Mouse (Mus musculus) right cerebral cortex, postnatal 25 days (tissue): ENCODE measurements around the gene Plekha7.
A peak's percentile ranks its signal among the peaks of the same experiment; 100 is the strongest.

Source experiments
- DNase-seq: peaks from one replicate; pipeline ENCODE4 v3.0.0; 2022

The Plekha7 gene

DNA sequence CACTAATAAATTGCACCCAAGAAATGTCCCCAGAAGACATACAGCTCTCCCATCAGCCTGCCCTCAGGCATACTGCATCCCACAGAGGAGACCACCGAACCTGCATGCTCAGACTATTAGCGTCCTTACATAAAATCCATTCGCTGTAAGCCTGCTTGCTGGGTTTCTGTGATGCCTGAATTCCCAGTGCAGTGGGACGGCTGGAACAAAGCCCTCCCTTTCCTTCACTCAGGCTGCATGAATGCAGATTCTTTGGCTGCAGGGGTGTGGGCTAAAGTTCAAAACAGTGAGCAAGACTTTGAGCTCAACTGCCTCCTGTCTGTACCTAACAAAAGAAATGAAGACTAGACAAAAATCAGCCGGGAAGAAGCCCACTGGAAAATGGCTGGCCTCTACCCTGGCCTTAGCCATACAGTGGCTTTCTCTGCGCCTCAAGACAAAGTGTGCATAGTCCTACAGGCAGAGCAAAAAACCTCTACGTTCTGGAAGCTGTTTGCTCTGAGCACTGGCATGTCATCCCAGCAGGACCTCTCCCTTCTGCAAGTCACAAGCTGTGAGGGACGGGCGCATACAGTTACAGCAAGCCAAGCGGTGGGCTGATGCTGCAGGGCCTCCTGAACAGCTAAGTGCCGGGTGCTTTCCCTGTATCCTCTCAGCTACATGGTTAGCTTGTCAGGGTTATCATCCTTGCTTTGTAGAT, 123.7 kb downstream of the Plekha7 start:
- DNase-seq, result no peak

DNA sequence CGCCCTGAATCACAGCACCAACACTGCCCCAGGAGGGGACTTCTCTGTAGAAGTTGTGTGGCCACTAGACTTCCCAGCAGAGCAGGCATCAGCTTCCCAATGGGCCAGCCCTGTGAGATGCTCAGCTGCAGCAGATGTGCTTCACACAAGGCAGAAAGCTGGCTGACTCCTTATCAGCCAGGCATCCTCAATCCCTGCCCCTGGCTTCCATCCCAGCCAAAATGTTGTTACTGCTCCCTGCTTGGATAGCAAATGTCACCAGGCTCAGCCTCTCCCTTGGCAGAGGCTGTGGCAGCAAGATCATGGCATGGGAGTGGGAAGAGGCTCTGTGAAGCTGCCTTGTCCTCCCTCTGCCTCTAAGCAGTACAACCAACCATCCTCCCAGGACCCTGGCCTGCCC, 125.7 kb downstream of the Plekha7 start:
- DNase-seq, result no peak

GRCm38 (mm10) chr7:116181444-116181946, 126.7 kb downstream of the Plekha7 start:
- no peak for DNase-seq

DNA sequence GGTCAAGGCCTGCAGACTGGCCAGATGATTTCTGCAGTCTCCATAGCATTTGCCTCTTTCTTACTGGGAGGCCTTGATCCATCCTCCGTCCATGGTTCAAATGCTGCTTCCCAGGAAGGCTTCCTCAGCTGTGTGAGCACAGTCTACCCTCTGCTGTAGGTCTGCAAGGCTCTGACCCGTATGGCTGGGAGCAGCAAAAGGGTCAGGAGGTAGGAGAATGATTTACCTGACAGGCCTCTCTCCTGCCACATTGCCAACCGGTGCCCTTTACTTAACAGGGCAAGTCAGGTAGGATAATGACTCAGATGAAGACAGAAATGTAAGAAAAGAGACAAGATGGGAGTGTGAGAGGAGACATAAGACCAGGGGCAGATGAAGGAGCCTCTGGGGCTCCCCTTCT, 129.3 kb downstream of the Plekha7 start:
- DNase-seq, result no peak

- no peak for DNase-seq
These were observed 135.4 kb downstream of the Plekha7 start for GRCm38 (mm10) chr7:116172774-116173173.

DNA sequence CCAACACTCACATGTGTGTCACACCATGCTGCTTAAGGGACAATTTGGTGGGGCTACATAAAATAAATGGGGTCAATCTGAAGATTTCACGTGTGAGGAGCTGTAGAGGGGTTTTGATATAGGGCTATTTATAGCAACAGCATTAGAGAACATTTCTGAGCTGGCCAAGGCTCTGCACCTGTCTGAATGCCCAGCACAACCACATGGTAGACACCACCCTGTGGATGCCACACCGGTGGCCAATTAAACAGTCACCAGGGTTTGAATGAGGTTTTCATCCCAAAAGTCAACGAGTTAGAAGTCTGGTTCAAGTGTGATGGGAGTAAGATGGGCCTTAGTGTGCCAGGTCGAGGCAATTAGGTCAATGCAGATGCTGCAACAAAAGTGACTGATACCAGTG, 138.8 kb downstream of the Plekha7 start:
- no peak for DNase-seq

- DNase-seq, result no peak
These were observed 140.0 kb downstream of the Plekha7 start for GRCm38 (mm10) chr7:116168224-116168623.

DNA sequence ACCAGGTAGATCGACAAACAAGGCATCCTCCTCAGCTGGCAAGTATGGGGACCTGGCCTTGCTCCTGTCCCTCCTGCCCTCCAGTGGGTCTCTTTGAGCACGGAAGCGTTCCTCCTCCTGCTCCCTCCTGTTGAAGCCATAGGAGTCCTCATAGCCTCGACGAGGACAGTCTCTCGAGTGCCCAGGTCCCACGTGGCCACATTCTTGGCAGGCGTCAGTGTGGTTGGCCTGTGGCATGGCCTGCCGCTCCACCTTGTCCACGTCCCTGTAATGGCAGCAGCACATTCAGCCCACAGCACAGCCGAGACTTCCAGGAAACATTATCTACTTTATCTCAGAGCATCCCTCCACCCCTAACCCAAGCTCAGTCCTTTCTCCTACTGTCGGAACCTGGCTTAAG, 143.9 kb downstream of the Plekha7 start:
- DNase-seq, result no peak

GRCm38 (mm10) chr7:116161544-116161943, 146.6 kb downstream of the Plekha7 start:
- peak; percentile 47 for DNase-seq

GRCm38 (mm10) chr7:116156894-116157143, 151.4 kb downstream of the Plekha7 start:
- DNase-seq, result no peak

GRCm38 (mm10) chr7:116156072-116156893, 151.9 kb downstream of the Plekha7 start:
- DNase-seq, result no peak

DNA sequence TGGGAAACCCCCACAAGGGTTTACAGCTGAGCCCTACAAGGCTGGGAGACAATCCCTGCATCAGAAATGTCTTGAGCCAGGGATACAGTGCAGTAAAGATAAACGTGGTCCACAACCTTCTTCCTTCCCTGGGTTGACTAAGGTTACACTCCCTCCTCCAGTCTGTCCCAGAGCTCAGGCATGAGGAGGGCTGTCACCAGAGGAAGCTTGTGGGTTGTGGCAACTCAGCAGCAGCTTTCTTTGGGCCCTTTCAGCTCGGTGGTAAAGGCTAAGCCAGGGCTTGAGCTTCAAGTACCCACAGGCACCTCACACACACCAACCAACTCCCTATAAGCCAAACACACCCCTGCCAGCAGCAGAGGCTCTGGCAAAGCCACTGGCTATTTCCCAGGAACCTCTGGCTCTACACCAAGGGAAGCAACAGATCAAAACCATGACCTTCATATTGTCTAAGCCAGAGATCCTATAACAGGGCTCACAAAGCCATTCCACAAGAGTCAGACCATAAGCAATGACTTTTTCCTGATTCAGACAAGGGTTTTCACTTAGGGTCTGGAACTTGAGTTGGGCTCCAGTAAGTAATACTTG, 154.3 kb downstream of the Plekha7 start:
- no peak for DNase-seq

GRCm38 (mm10) chr7:116149568-116149967, 158.6 kb downstream of the Plekha7 start:
- no peak for DNase-seq

DNA sequence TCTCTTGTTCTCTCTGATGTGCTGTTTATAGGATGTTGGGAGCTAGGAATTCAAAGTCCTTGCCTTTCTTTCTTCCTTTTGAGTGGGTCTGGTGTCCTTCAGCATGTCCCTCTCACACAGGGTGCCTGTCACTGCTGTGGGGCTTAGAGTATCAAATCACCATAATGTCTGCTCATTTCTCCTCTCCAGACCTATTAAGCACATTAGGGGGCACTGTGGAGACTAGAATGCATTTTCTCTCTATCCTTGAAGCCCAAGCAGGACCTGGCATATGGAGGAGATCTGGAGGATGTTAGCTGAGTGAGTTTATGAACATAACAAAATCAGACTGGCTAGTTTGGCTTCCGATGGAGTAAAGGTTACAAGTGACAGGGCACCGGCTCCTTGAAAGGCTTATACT, 161.1 kb downstream of the Plekha7 start:
- DNase-seq, result no peak

DNA sequence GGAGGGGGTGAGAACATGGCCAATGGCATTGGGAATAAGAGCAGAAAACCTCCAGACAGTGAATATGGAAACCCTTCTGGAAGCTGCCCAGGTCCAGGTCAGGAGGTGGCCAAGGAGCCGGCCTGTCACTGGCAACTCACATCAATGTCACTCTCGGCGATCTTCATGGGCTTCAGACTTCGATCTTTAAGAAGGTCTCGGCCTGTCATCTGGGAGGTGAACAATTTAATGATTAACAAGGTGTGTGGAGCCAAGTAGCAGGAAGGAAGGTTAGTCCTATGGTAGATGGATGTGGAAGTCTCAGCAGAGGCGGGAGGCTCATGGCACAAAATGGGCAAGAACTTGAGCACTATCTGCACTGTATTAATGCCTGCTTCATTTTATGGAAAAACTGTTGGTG, 163.1 kb downstream of the Plekha7 start:
- no peak for DNase-seq

- no peak for DNase-seq
These were observed 170.5 kb downstream of the Plekha7 start for GRCm38 (mm10) chr7:116137671-116138070.

GRCm38 (mm10) chr7:116137149-116137548, 171.0 kb downstream of the Plekha7 start:
- no peak for DNase-seq

DNA sequence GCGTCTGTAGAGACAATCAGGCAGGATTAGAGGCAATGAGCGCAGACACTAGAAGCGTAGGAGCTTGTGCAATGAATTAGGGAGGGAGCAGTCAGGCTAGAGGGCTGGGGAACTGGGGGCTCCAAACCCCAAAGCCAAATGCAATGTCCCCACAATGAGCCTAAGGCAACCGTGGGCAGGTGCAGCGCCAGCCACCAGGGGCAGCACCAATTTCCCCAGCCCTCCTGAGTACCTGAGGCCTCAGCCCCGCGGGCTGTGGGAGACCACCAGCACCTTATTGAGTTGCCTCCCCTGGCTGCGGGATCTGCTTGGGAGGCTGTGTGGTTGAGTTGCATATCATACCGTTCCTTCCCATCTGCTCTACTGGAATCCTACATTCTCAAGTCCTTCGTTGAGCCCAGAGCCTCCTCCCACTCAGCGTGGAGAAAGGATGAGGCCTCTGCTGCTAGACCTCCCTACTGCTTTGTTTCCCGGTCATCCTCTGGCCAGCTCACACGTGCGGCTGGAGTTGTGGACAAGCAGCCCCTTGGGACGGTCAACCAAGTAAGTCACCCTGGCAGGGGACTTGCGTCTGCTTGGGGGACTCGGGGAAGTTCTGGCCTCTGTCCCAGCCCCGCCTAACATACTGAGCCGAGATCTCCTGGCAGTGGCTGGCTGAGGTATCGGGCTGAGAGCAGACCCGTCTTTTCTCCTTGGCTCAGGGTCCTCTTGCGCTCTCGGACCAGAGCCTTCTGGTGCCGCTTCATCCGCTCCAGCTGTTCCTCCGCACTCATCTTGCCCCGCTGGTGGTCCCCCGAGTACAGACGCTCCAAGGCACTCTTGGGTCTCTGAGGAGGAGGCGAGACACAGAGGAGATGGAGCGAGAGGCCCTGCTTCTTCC, 173.5 kb downstream of the Plekha7 start:
- DNase-seq, result peak; percentile 34

DNA sequence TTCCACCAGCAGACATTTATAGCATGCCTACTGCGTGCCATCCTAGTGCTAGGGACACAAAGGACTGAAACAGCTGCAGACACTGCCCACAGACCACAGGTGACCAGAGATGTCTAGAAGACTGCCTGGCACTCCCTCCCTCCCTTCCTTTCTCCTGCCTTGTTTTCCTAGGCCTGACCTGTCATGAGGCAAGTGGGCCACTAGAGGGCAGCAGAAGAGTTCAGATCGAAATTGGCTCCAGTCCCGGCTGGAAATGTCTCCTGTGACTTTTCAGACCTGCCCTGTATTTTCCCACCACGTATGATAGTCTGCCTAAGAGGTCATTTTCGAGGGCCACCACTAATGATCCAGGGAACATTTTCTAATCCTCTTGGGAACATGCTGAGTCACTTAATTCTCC, 176.1 kb downstream of the Plekha7 start:
- DNase-seq, result peak; percentile 72

- no peak for DNase-seq
These were observed 176.8 kb downstream of the Plekha7 start for GRCm38 (mm10) chr7:116131390-116131789.

DNA sequence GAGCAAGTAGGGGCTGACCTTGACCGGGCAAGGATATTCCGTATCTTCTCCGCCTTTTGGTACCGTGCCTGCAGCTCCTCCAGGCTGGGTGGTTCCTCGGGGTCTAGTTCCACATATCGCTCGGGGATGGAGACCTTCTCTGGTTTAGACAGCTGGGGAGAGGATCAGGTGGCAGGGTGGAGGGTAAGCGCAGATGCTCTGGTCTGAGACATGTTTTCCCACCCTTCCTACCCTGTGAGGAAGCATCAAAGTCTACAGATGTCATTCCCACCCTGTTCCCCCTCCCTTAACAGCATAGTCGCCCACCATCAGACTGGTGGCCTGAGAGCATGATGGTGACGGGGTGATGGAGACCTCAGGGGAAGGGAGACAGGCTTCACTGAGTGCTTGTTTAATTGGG, 178.8 kb downstream of the Plekha7 start:
- DNase-seq, result no peak

- DNase-seq, result no peak
These were observed 179.9 kb downstream of the Plekha7 start for GRCm38 (mm10) chr7:116128286-116128685.

- no peak for DNase-seq
These were observed 181.1 kb downstream of the Plekha7 start for GRCm38 (mm10) chr7:116127052-116127451.
